Mouse (Mus musculus) ovary, postnatal 10 days (tissue): ENCODE measurements around the gene Cspg4.
A peak's percentile ranks its signal among the peaks of the same experiment; 100 is the strongest.

Experiments used
- DNase-seq: peaks from one replicate; pipeline ENCODE4 v3.0.0; 2022; ENCODE audit warnings: low spot score

The Cspg4 gene

GRCm38 (mm10) chr9:56864832-56865231 lies at the start of gene Cspg4:
Gene Cspg4, plus strand, starts transcription at chr9:56865033.
- DNase-seq, result peak; percentile 49

- DNase-seq, result no peak
Measured at GRCm38 (mm10) chr9:56824900-56825299, 39.9 kb upstream of the Cspg4 start.

- no peak for DNase-seq
Measured at GRCm38 (mm10) chr9:56825476-56826213, 39.2 kb upstream of the Cspg4 start.

- no peak for DNase-seq
Measured at GRCm38 (mm10) chr9:56828146-56828545, 36.7 kb upstream of the Cspg4 start.

DNA sequence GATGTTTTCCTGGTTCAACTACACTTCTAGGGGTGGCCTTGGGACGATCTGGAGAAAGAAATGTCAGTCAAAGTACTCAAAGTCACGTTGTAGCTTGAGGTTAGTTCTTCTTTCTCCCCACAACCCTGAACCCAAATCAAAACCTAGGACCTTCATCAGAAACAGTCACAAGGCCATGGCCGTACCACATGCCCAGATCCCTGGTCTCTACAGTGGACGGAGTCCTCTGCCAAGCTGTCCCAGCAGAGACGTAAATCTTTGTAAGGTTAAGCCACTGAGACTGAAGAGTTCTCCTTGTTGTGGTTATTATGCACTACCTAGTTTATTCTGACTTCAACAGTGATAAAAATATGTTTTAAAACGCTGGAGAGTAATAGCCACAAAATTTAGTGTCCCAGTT lies 36.0 kb upstream of the Cspg4 start:
- DNase-seq, result no peak

DNA sequence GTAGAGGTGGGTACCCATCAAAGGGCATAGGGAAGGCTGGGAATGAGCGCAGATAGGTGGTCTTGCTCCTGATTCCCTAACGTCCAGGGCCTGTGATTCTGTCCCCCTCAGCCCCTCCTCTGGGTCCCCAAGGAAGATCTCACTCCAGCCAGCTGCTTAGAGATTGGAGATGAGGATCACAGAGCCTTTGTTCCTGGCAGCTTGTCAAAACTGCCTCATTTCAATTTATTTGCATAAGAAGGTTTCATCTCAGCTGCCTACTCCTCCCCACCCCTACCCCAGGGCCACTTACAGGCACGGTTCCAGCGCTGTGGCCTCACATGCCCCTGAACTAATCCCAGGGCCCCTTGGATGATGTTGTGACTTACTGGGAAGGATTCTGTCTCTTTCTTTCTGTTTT lies 34.7 kb upstream of the Cspg4 start:
- no peak for DNase-seq

GRCm38 (mm10) chr9:56831904-56832303 lies 32.9 kb upstream of the Cspg4 start:
- no peak for DNase-seq

DNA sequence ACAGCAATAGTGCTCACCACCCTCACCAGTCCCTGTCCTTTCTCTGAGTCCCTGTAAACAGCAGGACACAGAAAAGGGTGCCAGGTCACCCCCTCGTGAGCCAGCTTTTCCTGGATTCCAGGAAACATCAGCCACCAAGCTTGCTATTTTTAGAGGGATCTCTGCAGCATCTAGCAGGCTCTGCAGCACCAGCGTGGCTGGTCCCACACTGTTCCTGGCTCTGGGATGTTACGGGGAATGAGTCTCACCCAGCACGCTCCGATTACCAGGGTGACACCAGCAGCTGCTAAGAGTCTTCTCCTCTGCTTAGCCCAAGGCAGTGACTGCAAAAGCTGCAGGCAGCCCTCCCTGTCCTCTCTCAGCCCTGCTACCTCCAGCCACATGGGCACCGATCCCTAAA lies 31.9 kb upstream of the Cspg4 start:
- no peak for DNase-seq

- DNase-seq, result no peak
Measured at GRCm38 (mm10) chr9:56835152-56835551, 29.7 kb upstream of the Cspg4 start.

DNA sequence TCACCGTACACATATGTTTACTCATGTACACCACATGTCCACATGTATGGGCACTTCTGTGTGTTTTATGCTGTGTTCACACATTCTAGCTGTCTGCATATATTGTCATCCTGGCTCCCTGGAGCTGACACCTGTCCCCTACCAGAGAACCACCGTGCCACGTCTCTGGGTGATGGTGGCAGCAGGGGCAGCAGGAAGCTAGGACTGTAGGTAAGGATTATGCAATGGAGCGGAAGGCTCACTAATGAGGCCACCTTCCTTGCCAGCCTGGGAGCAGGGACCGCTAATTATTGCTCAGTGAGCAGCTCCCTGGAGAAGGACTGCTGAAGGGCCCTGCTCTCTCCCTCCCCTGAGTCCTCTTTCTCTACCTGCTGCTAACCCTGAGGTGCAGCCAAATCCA lies 24.1 kb upstream of the Cspg4 start:
- DNase-seq, result no peak

GRCm38 (mm10) chr9:56841864-56842263 lies 23.0 kb upstream of the Cspg4 start:
- DNase-seq, result no peak

- DNase-seq, result no peak
Measured at GRCm38 (mm10) chr9:56842303-56842719, 22.5 kb upstream of the Cspg4 start.

- DNase-seq, result peak; percentile 33
Measured at GRCm38 (mm10) chr9:56843679-56844188, 21.1 kb upstream of the Cspg4 start.

GRCm38 (mm10) chr9:56844644-56845043 lies 20.2 kb upstream of the Cspg4 start:
- DNase-seq, result no peak

GRCm38 (mm10) chr9:56847523-56847922 lies 17.3 kb upstream of the Cspg4 start:
- DNase-seq, result no peak

GRCm38 (mm10) chr9:56850128-56850904 lies 14.5 kb upstream of the Cspg4 start:
- no peak for DNase-seq

- no peak for DNase-seq
Measured at GRCm38 (mm10) chr9:56850905-56851252, 14.0 kb upstream of the Cspg4 start.

DNA sequence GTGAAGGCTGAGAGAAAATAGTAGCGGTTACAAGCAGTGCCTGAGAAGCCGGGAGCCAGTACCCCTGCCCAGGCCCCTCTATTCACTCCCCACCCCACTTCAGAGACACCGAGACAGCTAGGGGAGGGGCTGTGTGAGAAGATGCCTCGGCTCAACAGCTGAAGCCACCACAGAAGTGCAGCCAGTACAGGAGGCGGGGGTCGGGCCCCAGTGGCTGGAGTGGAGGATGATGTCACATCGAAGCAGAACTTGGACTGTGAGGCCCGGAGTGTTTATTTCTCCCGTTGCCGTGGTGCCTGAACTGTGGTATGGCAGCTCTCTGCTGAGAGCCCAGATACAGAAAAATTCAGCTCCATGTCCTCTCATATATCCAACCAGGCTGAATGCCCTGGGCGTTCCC lies 13.1 kb upstream of the Cspg4 start:
- no peak for DNase-seq

DNA sequence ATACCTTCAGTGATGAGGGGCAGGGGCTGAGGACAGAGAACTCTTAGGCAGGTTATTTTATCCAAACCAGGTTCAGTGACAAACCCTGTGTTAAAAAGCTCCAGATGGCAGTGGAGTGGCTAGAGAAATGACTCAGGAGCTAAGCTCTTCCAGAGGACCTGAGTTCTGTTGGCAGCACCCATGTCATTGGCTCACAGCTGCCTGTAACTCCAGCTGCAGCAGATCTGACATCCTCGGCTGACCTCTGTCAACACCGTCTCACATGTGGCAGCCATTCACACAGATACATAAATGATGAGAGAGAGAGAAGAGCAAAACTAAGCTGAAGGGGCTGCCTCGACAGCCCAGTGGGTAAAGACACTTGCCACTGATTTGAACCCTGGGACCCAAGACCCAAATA lies 7.4 kb upstream of the Cspg4 start:
- DNase-seq, result no peak

DNA sequence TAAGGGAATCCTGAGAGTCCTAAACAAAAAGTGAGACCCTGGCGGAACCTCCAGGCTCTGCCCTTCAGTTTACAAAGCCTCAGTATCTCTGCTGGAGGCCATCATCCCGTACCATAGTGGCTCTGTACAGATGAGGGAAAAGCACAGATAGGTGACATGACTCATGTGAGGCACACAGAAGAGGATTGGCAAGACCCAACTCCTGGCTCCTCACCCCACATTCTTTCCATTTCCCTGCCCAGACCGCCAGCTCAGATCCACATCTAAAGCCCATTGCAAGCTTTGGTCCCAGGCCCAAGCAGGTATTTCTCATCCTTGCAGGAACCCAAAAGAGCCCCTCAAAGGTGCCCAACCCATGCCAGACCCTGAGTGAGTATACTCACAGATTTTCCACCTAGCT lies 4.8 kb upstream of the Cspg4 start:
- no peak for DNase-seq

GRCm38 (mm10) chr9:56860486-56861269 lies 4.2 kb upstream of the Cspg4 start:
- no peak for DNase-seq

DNA sequence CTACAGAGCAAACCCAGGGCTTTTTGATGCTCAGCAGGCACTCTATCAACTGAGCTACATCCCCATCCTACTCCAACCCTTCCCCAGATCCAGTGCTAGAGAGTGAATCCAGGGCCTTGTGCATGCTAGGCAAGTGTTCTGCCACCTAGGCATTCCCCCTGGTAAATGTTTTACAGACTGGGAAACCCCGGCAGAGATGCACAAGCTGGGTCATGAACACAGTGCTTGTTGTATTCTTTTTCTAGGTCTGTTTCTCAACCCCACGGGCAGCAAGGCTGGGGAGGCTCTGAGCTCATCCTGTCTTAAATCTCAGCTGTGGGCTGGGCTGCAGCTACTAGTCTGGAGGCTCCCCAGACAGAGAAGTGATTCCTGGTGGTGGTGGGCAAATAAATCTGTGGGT lies 2.0 kb upstream of the Cspg4 start:
- no peak for DNase-seq
